Mouse (Mus musculus) thymus, adult 2 months (tissue): ENCODE results near the gene Prr23a3.

Source experiments
- CTCF ChIP-seq: fragments of 200-500 bp; IDR thresholded peaks from 2 replicates; pipeline ENCODE4 v1.5.1; 2012; ENCODE audit warnings: mild to moderate bottlenecking, control low read depth, low read length, moderate library complexity, borderline replicate concordance; ENCODE audit not compliant: control insufficient read depth, poor library complexity, insufficient read depth; ENCODE audit errors: extremely low read depth
- POLR2A ChIP-seq: fragments of 200-500 bp; IDR thresholded peaks from 2 replicates; pipeline ENCODE4 v1.6.1; 2012; ENCODE audit warnings: mild to moderate bottlenecking, low read length, control low read depth, moderate library complexity; ENCODE audit not compliant: control insufficient read depth, poor library complexity, insufficient read depth; ENCODE audit errors: extremely low read depth

GRCm38 (mm10) chr9:98819481-98819880 lies 45.1 kb upstream of the Prr23a3 start:
- TF ChIP-seq POLR2A = no peak
- no peak for TF ChIP-seq CTCF
